Mouse (Mus musculus): ENCODE data around the gene Tdg. TPM values are rescaled to one million over a fixed set of nuclear protein-coding genes. Genes with fewer than 3 reads are reported as not detected.
A peak's percentile ranks its signal among the peaks of the same experiment; 100 is the strongest.

Tdg gene
- total and polyA plus RNA-seq, 2 experiments from 2014 or later, result 58.9 to 120 TPM

- H3K4me1 ChIP-seq (ENCODE audit: insufficient read depth, low read length), result no peaks in the 10 kb centered on the region
- DNase-seq (ENCODE audit: low spot score), result no peak
- no peak for TF ChIP-seq CTCF (IDR thresholded peaks at IDR 0.05; ENCODE audit: low read depth)
- no peak overlapping the region for H3K9ac ChIP-seq (replicated peaks; ENCODE audit: low read length)
- no peaks in the 10 kb centered on the region for H3K36me3 ChIP-seq (ENCODE audit: insufficient read depth, low read length)
- WGBS, result 82% methylated on average over 8 of the region's 8 CpGs
- no peak for ATAC-seq
- no peaks in the 10 kb centered on the region for H3K9me3 ChIP-seq (ENCODE audit: low read length)
- H3K4me2 ChIP-seq (ENCODE audit: low read depth, low read length), result no peak overlapping the region
- H3K4me3 ChIP-seq (ENCODE audit: low read length), result no peak overlapping the region
- peak overlapping the region; percentile 49 for H3K27ac ChIP-seq
- H3K27me3 ChIP-seq (ENCODE audit: insufficient read depth, low read length), result no peaks in the 10 kb centered on the region
These were observed 32.2 kb downstream of the Tdg start for GRCm38 (mm10) chr10:82661820-82662219.

GRCm38 (mm10) chr10:82662267-82662990 is 32.8 kb downstream of the Tdg start:
- TF ChIP-seq CTCF (IDR thresholded peaks at IDR 0.05; ENCODE audit: low read depth), result no peak
- no peak overlapping the region for H3K9ac ChIP-seq (replicated peaks; ENCODE audit: low read length)
- H3K27ac ChIP-seq, result peak overlapping the region; percentile 49
- no peaks in the 10 kb centered on the region for H3K27me3 ChIP-seq (ENCODE audit: insufficient read depth, low read length)
- no peak overlapping the region for H3K4me2 ChIP-seq (ENCODE audit: low read depth, low read length)
- H3K4me1 ChIP-seq (ENCODE audit: insufficient read depth, low read length), result no peaks in the 10 kb centered on the region
- no peaks in the 10 kb centered on the region for H3K36me3 ChIP-seq (ENCODE audit: insufficient read depth, low read length)
- ATAC-seq (peak; percentile 82), DNase-seq (ENCODE audit: low spot score) (peak; percentile 73)
- WGBS, result 69% methylated on average over 14 of the region's 14 CpGs
- no peak overlapping the region for H3K4me3 ChIP-seq (ENCODE audit: low read length)
- no peaks in the 10 kb centered on the region for H3K9me3 ChIP-seq (ENCODE audit: low read length)

DNA sequence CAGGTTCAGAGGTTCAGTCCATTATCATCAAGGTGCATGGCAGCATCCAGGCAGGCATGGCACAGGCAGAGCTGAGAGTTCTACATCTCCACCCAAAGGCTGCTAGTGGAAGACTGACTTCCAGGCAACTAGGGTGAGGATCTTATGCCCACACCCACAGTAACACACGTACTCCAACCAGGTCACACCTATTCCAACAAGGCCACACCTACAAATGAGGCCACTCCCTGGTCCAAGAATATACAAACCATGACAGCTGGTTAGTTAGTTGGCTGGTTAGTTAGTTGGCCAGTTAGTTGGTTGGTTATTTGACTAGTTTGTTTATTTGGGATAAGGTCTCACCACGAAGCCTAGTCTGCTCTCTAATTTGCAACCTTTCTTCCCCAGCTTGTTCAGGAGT is 33.7 kb downstream of the Tdg start:
- Histone ChIP-seq H3K36me3 (ENCODE audit: insufficient read depth, low read length) (no peaks in the 10 kb centered on the region), H3K9me3 (ENCODE audit: low read length) (no peaks in the 10 kb centered on the region), H3K27me3 (ENCODE audit: insufficient read depth, low read length) (no peaks in the 10 kb centered on the region), H3K4me1 (ENCODE audit: insufficient read depth, low read length) (no peaks in the 10 kb centered on the region), H3K4me3 (ENCODE audit: low read length) (no peak overlapping the region), H3K4me2 (ENCODE audit: low read depth, low read length) (no peak overlapping the region), H3K27ac (no peak overlapping the region), H3K9ac (replicated peaks; ENCODE audit: low read length) (no peak overlapping the region)
- no peak for DNase-seq (ENCODE audit: low spot score)
- 83% methylated on average over 2 of the region's 2 CpGs for WGBS
- no peak for TF ChIP-seq CTCF (IDR thresholded peaks at IDR 0.05; ENCODE audit: low read depth)
- ATAC-seq, result no peak

DNA sequence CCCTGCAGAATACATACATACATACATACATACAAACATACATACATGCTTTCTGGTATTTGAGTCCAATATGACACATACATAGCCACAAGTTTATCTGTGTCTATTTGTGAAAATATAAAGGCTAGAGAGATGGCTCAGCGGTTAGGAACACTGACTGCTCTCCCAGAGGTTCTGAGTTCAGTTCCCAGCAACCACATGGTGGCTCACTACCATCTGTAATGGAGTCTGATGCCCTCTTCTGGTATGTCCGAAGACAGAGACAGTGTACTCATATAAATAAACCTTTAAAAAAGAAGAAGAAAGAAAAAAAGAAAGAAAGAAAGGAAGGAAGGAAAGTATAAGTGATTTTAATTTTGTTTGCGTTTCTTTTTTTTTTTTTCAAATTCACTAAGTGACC is 36.3 kb downstream of the Tdg start:
- ATAC-seq, result no peak
- no peaks in the 10 kb centered on the region for H3K9me3 ChIP-seq (ENCODE audit: low read length)
- no peak overlapping the region for H3K9ac ChIP-seq (replicated peaks; ENCODE audit: low read length)
- no peaks in the 10 kb centered on the region for H3K27me3 ChIP-seq (ENCODE audit: insufficient read depth, low read length)
- H3K4me3 ChIP-seq (ENCODE audit: low read length), result no peak overlapping the region
- 63% methylated on average over 3 of the region's 3 CpGs for WGBS
- no peaks in the 10 kb centered on the region for H3K36me3 ChIP-seq (ENCODE audit: insufficient read depth, low read length)
- H3K4me1 ChIP-seq (ENCODE audit: insufficient read depth, low read length), result no peaks in the 10 kb centered on the region
- no peak for DNase-seq (ENCODE audit: low spot score)
- no peak overlapping the region for H3K27ac ChIP-seq
- no peak for TF ChIP-seq CTCF (IDR thresholded peaks at IDR 0.05; ENCODE audit: low read depth)
- H3K4me2 ChIP-seq (ENCODE audit: low read depth, low read length), result no peak overlapping the region

DNA sequence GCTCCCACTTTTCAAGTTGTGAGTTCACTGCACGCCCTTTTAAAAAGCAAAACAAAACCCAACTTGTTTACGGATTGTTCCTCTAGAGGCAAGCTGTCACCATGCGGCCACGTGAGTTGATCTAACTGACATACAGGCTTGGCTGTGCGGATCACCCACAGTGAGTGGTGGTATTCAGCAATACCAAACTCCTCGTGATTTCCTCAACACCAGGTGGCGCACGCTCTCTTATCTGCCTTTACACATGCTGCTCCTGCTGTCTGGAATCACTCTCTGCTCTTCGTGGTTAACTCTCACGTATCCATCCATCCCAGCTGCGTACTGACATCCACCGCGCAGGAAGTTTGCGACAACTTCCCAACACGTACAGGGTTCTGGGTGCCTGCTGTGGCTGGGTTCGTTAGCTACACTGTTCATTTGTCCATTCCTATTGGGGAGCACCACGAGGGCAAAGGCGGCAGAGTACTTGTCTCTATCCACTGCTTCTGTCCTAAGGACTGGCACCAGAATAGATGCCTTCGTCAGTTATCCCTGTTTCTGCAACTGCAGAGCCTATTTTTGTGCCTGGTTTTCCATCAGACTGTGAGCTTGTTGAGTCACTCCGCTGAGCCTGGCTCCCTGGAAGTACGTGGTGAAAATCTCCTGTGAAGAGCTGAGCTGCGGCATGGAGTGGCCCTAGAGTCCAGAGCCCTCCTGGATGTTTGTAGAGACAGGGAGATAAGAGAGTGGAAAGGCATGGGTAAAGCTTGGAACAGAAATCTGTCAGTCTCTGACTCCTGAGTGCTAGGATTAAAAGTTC is 37.0 kb downstream of the Tdg start:
- Histone ChIP-seq H3K4me1 (ENCODE audit: insufficient read depth, low read length) (no peaks in the 10 kb centered on the region), H3K36me3 (ENCODE audit: insufficient read depth, low read length) (no peaks in the 10 kb centered on the region), H3K4me2 (ENCODE audit: low read depth, low read length) (peak overlapping the region; percentile 44), H3K9ac (replicated peaks; ENCODE audit: low read length) (no peak overlapping the region), H3K9me3 (ENCODE audit: low read length) (no peaks in the 10 kb centered on the region), H3K27me3 (ENCODE audit: insufficient read depth, low read length) (no peaks in the 10 kb centered on the region), H3K27ac (no peak overlapping the region), H3K4me3 (ENCODE audit: low read length) (0 out of 2 replicates have a peak overlapping the region, but pooled peaks have one; percentile 9)
- 19% methylated on average over 22 of the region's 22 CpGs for WGBS
- DNase-seq (ENCODE audit: low spot score) (peak; percentile 93), ATAC-seq (peak; percentile 94)
- peak; percentile 96 for TF ChIP-seq CTCF (IDR thresholded peaks at IDR 0.05; ENCODE audit: low read depth)

DNA sequence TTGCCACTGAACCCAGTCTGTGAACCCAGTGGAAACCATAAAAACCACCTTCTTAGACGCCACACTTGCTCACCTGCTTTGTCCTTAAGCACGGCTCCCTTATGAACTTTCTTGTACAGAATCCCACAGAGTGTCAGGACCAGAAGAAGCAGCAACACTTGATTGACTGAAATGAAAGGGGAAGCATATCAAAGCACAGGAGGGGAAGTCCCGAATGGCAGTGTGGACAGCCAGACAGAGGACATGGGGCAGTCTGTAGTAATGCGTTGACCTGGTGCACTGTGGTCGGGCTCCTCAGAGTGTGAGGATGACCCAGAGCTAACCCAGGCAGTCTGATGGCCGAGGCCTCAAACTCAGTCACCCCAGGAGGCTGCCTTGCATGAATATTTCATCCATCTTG is 40.6 kb downstream of the Tdg start:
- Histone ChIP-seq H3K4me3 (ENCODE audit: low read length) (no peak overlapping the region), H3K27me3 (ENCODE audit: insufficient read depth, low read length) (no peaks in the 10 kb centered on the region), H3K36me3 (ENCODE audit: insufficient read depth, low read length) (no peaks in the 10 kb centered on the region), H3K4me1 (ENCODE audit: insufficient read depth, low read length) (no peaks in the 10 kb centered on the region), H3K9ac (replicated peaks; ENCODE audit: low read length) (no peak overlapping the region), H3K4me2 (ENCODE audit: low read depth, low read length) (no peak overlapping the region), H3K27ac (no peak overlapping the region), H3K9me3 (ENCODE audit: low read length) (no peaks in the 10 kb centered on the region)
- ATAC-seq (no peak), DNase-seq (ENCODE audit: low spot score) (no peak)
- TF ChIP-seq CTCF (IDR thresholded peaks at IDR 0.05; ENCODE audit: low read depth), result no peak
- WGBS, result 62% methylated on average over 6 of the region's 6 CpGs
